In the genomic region with DNA sequence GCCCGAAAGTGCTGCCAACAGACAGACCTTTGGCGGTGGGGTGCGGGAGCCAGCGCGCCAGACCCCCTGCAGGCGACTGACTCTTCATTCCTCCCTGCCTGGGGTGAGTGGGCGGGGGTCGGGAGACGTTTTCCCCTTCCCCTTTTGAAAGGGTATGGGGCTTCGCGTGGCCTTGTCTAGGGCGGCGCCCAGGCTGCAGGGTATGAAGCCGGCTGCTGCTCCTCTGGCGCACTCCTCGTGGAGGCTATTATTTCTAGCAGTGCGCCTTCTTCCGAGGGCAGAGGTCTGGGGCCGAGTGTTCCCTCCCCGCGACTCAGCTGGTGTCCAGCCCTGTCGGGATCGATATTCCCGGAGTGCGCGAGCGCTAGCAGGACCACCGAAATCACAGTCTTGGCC, we compare ENCODE assay signal across 8 mouse cellular contexts. TPM values are rescaled to one million over a fixed set of nuclear protein-coding genes. Genes with fewer than 3 reads are reported as not detected.
DNase-seq lines count a peak whose midpoint lies in the region; ATAC-seq and TF ChIP-seq lines count a peak whose summit lies in the region.

No protein-coding gene starts in this region.

- H3K27me3 ChIP-seq in kidney, postnatal 0 days (ENCODE audit: insufficient read depth, low read length): no peaks in the 10 kb centered on the region
- H3K27me3 ChIP-seq in embryonic facial prominence, embryonic 13.5 days: no peaks in the 10 kb centered on the region
- no peaks in the 10 kb centered on the region for H3K27me3 ChIP-seq in intestine, embryonic 16.5 days (replicated peaks; ENCODE audit: control insufficient read depth, insufficient read depth, low read length)
- no peaks in the 10 kb centered on the region for H3K27me3 ChIP-seq in midbrain, embryonic 16.5 days (ENCODE audit: control insufficient read depth, insufficient read depth, low read depth, low read length)

- 0 out of 2 replicates have a peak, but pooled peaks have one; percentile 5 for TF ChIP-seq CTCF in kidney, postnatal 0 days (IDR thresholded peaks at IDR 0.05; ENCODE audit: low read depth)
- TF ChIP-seq CTCF in bone marrow, adult 2 months (IDR thresholded peaks at IDR 0.05; ENCODE audit: control insufficient read depth, insufficient read depth, low read length): no peak

- peak overlapping the region; percentile 94 for H3K27ac ChIP-seq in kidney, postnatal 0 days
- peak overlapping the region; percentile 77 for H3K27ac ChIP-seq in bone marrow, adult 2 months (ENCODE audit: control insufficient read depth, insufficient read depth, low read depth, low read length, poor library complexity)
- H3K27ac ChIP-seq in embryonic facial prominence, embryonic 13.5 days: peak overlapping the region; percentile 89
- H3K27ac ChIP-seq in intestine, embryonic 16.5 days (ENCODE audit: low read length): peak overlapping the region; percentile 90
- H3K27ac ChIP-seq in midbrain, embryonic 16.5 days (ENCODE audit: low read length): peak overlapping the region; percentile 98

- no peaks in the 10 kb centered on the region for H3K9me3 ChIP-seq in kidney, postnatal 0 days (replicated peaks; ENCODE audit: low read length)
- no peaks in the 10 kb centered on the region for H3K9me3 ChIP-seq in embryonic facial prominence, embryonic 13.5 days
- H3K9me3 ChIP-seq in intestine, embryonic 16.5 days (ENCODE audit: control insufficient read depth, low read length): no peaks in the 10 kb centered on the region
- H3K9me3 ChIP-seq in midbrain, embryonic 16.5 days (replicated peaks; ENCODE audit: control insufficient read depth, low read length, poor library complexity, severe bottlenecking): no peaks in the 10 kb centered on the region

- TF ChIP-seq POLR2A in bone marrow, adult 2 months (IDR thresholded peaks at IDR 0.05; ENCODE audit: borderline replicate concordance, control insufficient read depth, low read depth, low read length): no peak

- DNase-seq in kidney, postnatal 0 days (ENCODE audit: low spot score): no peak
- no peak for DNase-seq in kidney, postnatal 25 days
- no peak for DNase-seq in c-Kit-positive CD71-positive TER-119-positive erythroid progenitor cells, embryonic 14.5 days (ENCODE audit: low spot score)
- no peak for DNase-seq in layer of hippocampus, postnatal 14 days (ENCODE audit: low spot score in 2 of 2)

- peak overlapping the region; percentile 80 for H3K9ac ChIP-seq in kidney, postnatal 0 days (ENCODE audit: low read depth, low read length)
- H3K9ac ChIP-seq in embryonic facial prominence, embryonic 13.5 days: peak overlapping the region; percentile 82
- peak overlapping the region; percentile 84 for H3K9ac ChIP-seq in intestine, embryonic 16.5 days (ENCODE audit: low read depth, low read length)
- peak overlapping the region; percentile 86 for H3K9ac ChIP-seq in midbrain, embryonic 16.5 days (ENCODE audit: low read depth, low read length)

- peak; percentile 65; the same call in 1 of the 2 replicates for ATAC-seq in kidney, postnatal 0 days (replicated peaks; ENCODE audit: low FRiP score, low read depth)
- ATAC-seq in embryonic facial prominence, embryonic 13.5 days (ENCODE audit: insufficient number of reproducible peaks, insufficient read depth, low FRiP score, low TSS enrichment, low read depth): peak; percentile 49
- ATAC-seq in intestine, embryonic 16.5 days: peak; percentile 80
- peak; percentile 80 for ATAC-seq in midbrain, embryonic 16.5 days

- under 1% methylated on average over 28 of the region's 28 CpGs for WGBS in kidney, postnatal 0 days
- WGBS in bone marrow, adult 2 months: 0% methylated on average over 26 of the region's 28 CpGs
- 0% methylated on average over 28 of the region's 28 CpGs for WGBS in embryonic facial prominence, embryonic 13.5 days
- WGBS in intestine, embryonic 16.5 days: under 1% methylated on average over 28 of the region's 28 CpGs
- under 1% methylated on average over 28 of the region's 28 CpGs for WGBS in midbrain, embryonic 16.5 days

- peak overlapping the region; percentile 51 for H3K4me3 ChIP-seq in kidney, postnatal 0 days (replicated peaks; ENCODE audit: low read depth, low read length)
- peak overlapping the region; percentile 94 for H3K4me3 ChIP-seq in bone marrow, adult 2 months (replicated peaks; ENCODE audit: control insufficient read depth, low read depth, low read length)
- H3K4me3 ChIP-seq in embryonic facial prominence, embryonic 13.5 days: peak overlapping the region; percentile 73
- peak overlapping the region; percentile 78 for H3K4me3 ChIP-seq in intestine, embryonic 16.5 days (ENCODE audit: low read length)
- peak overlapping the region; percentile 59 for H3K4me3 ChIP-seq in midbrain, embryonic 16.5 days (ENCODE audit: low read depth, low read length)

- H3K4me2 ChIP-seq in kidney, postnatal 0 days (ENCODE audit: low read length): peak overlapping the region; percentile 80
- H3K4me2 ChIP-seq in embryonic facial prominence, embryonic 13.5 days: peak overlapping the region; percentile 63
- H3K4me2 ChIP-seq in intestine, embryonic 16.5 days (ENCODE audit: low read depth, low read length): peak overlapping the region; percentile 70
- H3K4me2 ChIP-seq in midbrain, embryonic 16.5 days (ENCODE audit: low read length): peak overlapping the region; percentile 67

- H3K4me1 ChIP-seq in kidney, postnatal 0 days (replicated peaks; ENCODE audit: insufficient read depth, low read length): no peaks in the 10 kb centered on the region
- H3K4me1 ChIP-seq in bone marrow, adult 2 months (ENCODE audit: control insufficient read depth, insufficient read depth, low read length): no peaks in the 10 kb centered on the region
- H3K4me1 ChIP-seq in embryonic facial prominence, embryonic 13.5 days: no peaks in the 10 kb centered on the region
- no peaks in the 10 kb centered on the region for H3K4me1 ChIP-seq in intestine, embryonic 16.5 days (ENCODE audit: control insufficient read depth, insufficient read depth, low read length)
- H3K4me1 ChIP-seq in midbrain, embryonic 16.5 days (ENCODE audit: control insufficient read depth, insufficient read depth, low read length): peaks cover 2% of the 10 kb centered on the region; the same call in 1 of the 2 replicates

- no peaks in the 10 kb centered on the region for H3K36me3 ChIP-seq in kidney, postnatal 0 days (ENCODE audit: insufficient read depth, low read length)
- H3K36me3 ChIP-seq in embryonic facial prominence, embryonic 13.5 days: no peaks in the 10 kb centered on the region
- H3K36me3 ChIP-seq in intestine, embryonic 16.5 days (ENCODE audit: control insufficient read depth, insufficient read depth, low read length): no peaks in the 10 kb centered on the region
- H3K36me3 ChIP-seq in midbrain, embryonic 16.5 days (ENCODE audit: control insufficient read depth, insufficient read depth, low read length): no peaks in the 10 kb centered on the region

RNA-seq across cellular contexts. Expression of gene Kdm6a, which starts 0.6 kb away (rescaled TPM):
- polyA plus RNA-seq in kidney, postnatal 0 days (2015; fragmentation: Nextera tagmentation; extraction: Ambion mirVana): 14.0 and 15.3 TPM in 2 replicates
- polyA plus RNA-seq in bone marrow, adult 2 months (2011; ENCODE audit: insufficient read depth, insufficient read length, low replicate concordance, missing spikeins): 8.5 and 11.8 TPM in 2 replicates
- 24.2 and 26.5 TPM in 2 replicates for polyA plus RNA-seq in embryonic facial prominence, embryonic 13.5 days (2015; fragmentation: Nextera tagmentation; extraction: Ambion mirVana)
- polyA plus RNA-seq in intestine, embryonic 16.5 days (2015; fragmentation: Nextera tagmentation; extraction: Ambion mirVana): 13.8 and 15.3 TPM in 2 replicates
- polyA plus RNA-seq in midbrain, embryonic 16.5 days (2015; fragmentation: Nextera tagmentation; extraction: Ambion mirVana): 19.8 and 22.4 TPM in 2 replicates
- 10 to 100 TPM; 34.2 to 49.7 TPM for total RNA-seq in layer of hippocampus, postnatal 14 days (2021)

RNA-seq across cellular contexts. Expression of gene Dusp21, which starts 16.1 kb away (rescaled TPM):
- polyA plus RNA-seq in kidney, postnatal 0 days (2015; fragmentation: Nextera tagmentation; extraction: Ambion mirVana): not detected in 2 replicates
- polyA plus RNA-seq in bone marrow, adult 2 months (2011; ENCODE audit: insufficient read depth, insufficient read length, low replicate concordance, missing spikeins): not detected in 2 replicates
- not detected in 2 replicates for polyA plus RNA-seq in embryonic facial prominence, embryonic 13.5 days (2015; fragmentation: Nextera tagmentation; extraction: Ambion mirVana)
- not detected in 2 replicates for polyA plus RNA-seq in intestine, embryonic 16.5 days (2015; fragmentation: Nextera tagmentation; extraction: Ambion mirVana)
- polyA plus RNA-seq in midbrain, embryonic 16.5 days (2015; fragmentation: Nextera tagmentation; extraction: Ambion mirVana): not detected in 2 replicates
- total RNA-seq in layer of hippocampus, postnatal 14 days (2021): not detected
